In genomic region chr19:44931454-44931759, GRCm38 (mm10) we compare ENCODE assay signal across 8 mouse cellular contexts. TPM values are rescaled to one million over a fixed set of nuclear protein-coding genes. Genes with fewer than 3 reads are reported as not detected.
DNase-seq lines count a peak whose midpoint lies in the region; ATAC-seq and TF ChIP-seq lines count a peak whose summit lies in the region.

No protein-coding gene starts in this region.

- peaks cover 9% of the 10 kb centered on the region for H3K4me1 ChIP-seq in forebrain, embryonic 14.5 days (ENCODE audit: control insufficient read depth, insufficient read depth, low read length)
- H3K4me1 ChIP-seq in liver, postnatal 0 days (ENCODE audit: insufficient read depth) = peaks cover 9% of the 10 kb centered on the region; the same call in 1 of the 2 replicates
- H3K4me1 ChIP-seq in neural tube, embryonic 13.5 days (replicated peaks) = peaks cover 28% of the 10 kb centered on the region
- peaks cover 4% of the 10 kb centered on the region for H3K4me1 ChIP-seq in testis, adult 2 months (ENCODE audit: control insufficient read depth, insufficient read depth, low read length)

- H3K4me3 ChIP-seq in forebrain, embryonic 14.5 days (ENCODE audit: low read depth, low read length) = peak overlapping the region; percentile 97
- H3K4me3 ChIP-seq in liver, postnatal 0 days (ENCODE audit: low read depth, low read length) = peak overlapping the region; percentile 77
- peak overlapping the region; percentile 99 for H3K4me3 ChIP-seq in neural tube, embryonic 13.5 days
- peak overlapping the region; percentile 92 for H3K4me3 ChIP-seq in testis, adult 2 months (ENCODE audit: control insufficient read depth, low read depth, low read length)

- peak; percentile 90 for DNase-seq in ES-CJ7 (ENCODE audit: low read depth, low spot score)
- DNase-seq in forebrain, embryonic 14.5 days (ENCODE audit: low spot score) = peak; percentile 95
- peak; percentile 76 for DNase-seq in heart, postnatal 25 days (ENCODE audit: low spot score)
- DNase-seq in layer of hippocampus, adult 11-12 months (ENCODE audit: low spot score) = peak; percentile 85
- DNase-seq in liver, postnatal 0 days = peak; percentile 93

- ATAC-seq in cerebellum, adult (ENCODE audit: insufficient number of reproducible peaks, low FRiP score, low TSS enrichment) = peak; percentile 87
- ATAC-seq in forebrain, embryonic 14.5 days = peak; percentile 90
- ATAC-seq in liver, postnatal 0 days = peak; percentile 88
- ATAC-seq in neural tube, embryonic 13.5 days (ENCODE audit: low read depth) = peak; percentile 93

- H3K27ac ChIP-seq in forebrain, embryonic 14.5 days (ENCODE audit: low read depth, low read length) = peak overlapping the region; percentile 78
- H3K27ac ChIP-seq in liver, postnatal 0 days (ENCODE audit: low read depth) = peak overlapping the region; percentile 71
- peak overlapping the region; percentile 89 for H3K27ac ChIP-seq in neural tube, embryonic 13.5 days (replicated peaks)
- peak overlapping the region; percentile 95 for H3K27ac ChIP-seq in testis, adult 2 months (ENCODE audit: control insufficient read depth, insufficient read depth, low read depth, low read length)

- TF ChIP-seq EP300 in liver, postnatal 0 days (IDR thresholded peaks at IDR 0.05; ENCODE audit: low read depth) = no peak

- no peaks in the 10 kb centered on the region for H3K9me3 ChIP-seq in forebrain, embryonic 14.5 days (replicated peaks; ENCODE audit: control insufficient read depth, low read length)
- no peaks in the 10 kb centered on the region for H3K9me3 ChIP-seq in liver, postnatal 0 days (ENCODE audit: low read length)
- no peaks in the 10 kb centered on the region for H3K9me3 ChIP-seq in neural tube, embryonic 13.5 days

- H3K4me2 ChIP-seq in forebrain, embryonic 14.5 days (ENCODE audit: low read length) = peak overlapping the region; percentile 73
- peak overlapping the region; percentile 70 for H3K4me2 ChIP-seq in liver, postnatal 0 days (ENCODE audit: low read depth, low read length)
- peak overlapping the region; percentile 68 for H3K4me2 ChIP-seq in neural tube, embryonic 13.5 days

- WGBS in forebrain, embryonic 14.5 days = 1% methylated on average over 18 of the region's 18 CpGs
- WGBS in liver, postnatal 0 days (ENCODE audit: insufficient replicate concordance) = 0% methylated on average over 18 of the region's 18 CpGs
- under 1% methylated on average over 18 of the region's 18 CpGs for WGBS in neural tube, embryonic 13.5 days

- peak overlapping the region; percentile 81 for H3K9ac ChIP-seq in forebrain, embryonic 14.5 days (ENCODE audit: low read length)
- peak overlapping the region; percentile 70 for H3K9ac ChIP-seq in liver, postnatal 0 days (replicated peaks)
- peak overlapping the region; percentile 89 for H3K9ac ChIP-seq in neural tube, embryonic 13.5 days

- no peak; the same call in 1 of the 2 replicates for TF ChIP-seq CTCF in liver, postnatal 0 days (IDR thresholded peaks at IDR 0.05; ENCODE audit: low read depth)
- no peak for TF ChIP-seq CTCF in testis, adult 2 months (IDR thresholded peaks at IDR 0.05; ENCODE audit: control insufficient read depth, insufficient read depth, insufficient replicate concordance, low read depth, low read length)

- peaks cover 15% of the 10 kb centered on the region for H3K36me3 ChIP-seq in forebrain, embryonic 14.5 days (ENCODE audit: control insufficient read depth, insufficient read depth, low read length)
- H3K36me3 ChIP-seq in liver, postnatal 0 days (replicated peaks; ENCODE audit: insufficient read depth, low read length) = peaks cover 11% of the 10 kb centered on the region
- H3K36me3 ChIP-seq in neural tube, embryonic 13.5 days = peaks cover 20% of the 10 kb centered on the region
- H3K36me3 ChIP-seq in testis, adult 2 months (ENCODE audit: control insufficient read depth, insufficient read depth, low read length) = peaks cover 1% of the 10 kb centered on the region

- TF ChIP-seq POLR2A in testis, adult 2 months (IDR thresholded peaks at IDR 0.05; ENCODE audit: control insufficient read depth, low read depth, low read length) = 0 out of 2 replicates have a peak, but pooled peaks have one; percentile 9

- intact Hi-C loops in heart, postnatal 25 days (cut with DNase I) = loop anchor here (5.0 kb wide), 1 partner anchor 101 kb away; no protein-coding TSS in a partner anchor

- no peaks in the 10 kb centered on the region for H3K27me3 ChIP-seq in forebrain, embryonic 14.5 days (replicated peaks; ENCODE audit: control insufficient read depth, insufficient read depth, low read length)
- no peaks in the 10 kb centered on the region for H3K27me3 ChIP-seq in liver, postnatal 0 days (ENCODE audit: insufficient read depth, low read length)
- no peaks in the 10 kb centered on the region for H3K27me3 ChIP-seq in neural tube, embryonic 13.5 days
- no peaks in the 10 kb centered on the region for H3K27me3 ChIP-seq in testis, adult 2 months (ENCODE audit: control insufficient read depth, insufficient read depth, low read length)

RNA-seq across cellular contexts. Expression of gene Slf2, which starts 0.5 kb away (rescaled TPM):
- polyA plus RNA-seq in forebrain, embryonic 14.5 days (2014; fragmentation: Nextera tagmentation; extraction: Ambion mirVana) = 22.9 and 28.1 TPM in 2 replicates
- 10 to 100 TPM; 18.4 to 22.0 TPM for total RNA-seq in heart, postnatal 25 days (2021)
- polyA plus RNA-seq in liver, postnatal 0 days (2015; fragmentation: Nextera tagmentation; extraction: Ambion mirVana) = 6.5 and 7.5 TPM in 2 replicates
- polyA plus RNA-seq in neural tube, embryonic 13.5 days (2015; fragmentation: Nextera tagmentation; extraction: Ambion mirVana) = 25.2 and 31.4 TPM in 2 replicates
- 21.5 and 23.4 TPM in 2 replicates for polyA plus RNA-seq in testis, adult 2 months (2012; rRNA removed)

RNA-seq across cellular contexts. Expression of gene Sema4g, which starts 57.5 kb away (rescaled TPM):
- 11.0 and 11.3 TPM in 2 replicates for polyA plus RNA-seq in forebrain, embryonic 14.5 days (2014; fragmentation: Nextera tagmentation; extraction: Ambion mirVana)
- under 1 TPM; 0.26 to 0.39 TPM for total RNA-seq in heart, postnatal 25 days (2021)
- 9.3 and 11.3 TPM in 2 replicates for polyA plus RNA-seq in liver, postnatal 0 days (2015; fragmentation: Nextera tagmentation; extraction: Ambion mirVana)
- 16.7 and 17.4 TPM in 2 replicates for polyA plus RNA-seq in neural tube, embryonic 13.5 days (2015; fragmentation: Nextera tagmentation; extraction: Ambion mirVana)
- polyA plus RNA-seq in testis, adult 2 months (2012; rRNA removed) = 11.2 and 12.5 TPM in 2 replicates

Comparison
In these comparisons a context has a peak if more than half of its experiments do, and no peak if none do; other contexts are left out.
1. Peak in every context shown above with its lines: DNase-seq, ATAC-seq, H3K4me3 ChIP-seq and H3K27ac ChIP-seq.